Mouse (Mus musculus): Measurements from ENCODE around the gene Dagla. TPM values are rescaled to one million over a fixed set of nuclear protein-coding genes. Genes with fewer than 3 reads are reported as not detected.

Dagla gene
- polyA plus RNA-seq, 1 experiment from 2014 or later: 3.2 TPM

DNA sequence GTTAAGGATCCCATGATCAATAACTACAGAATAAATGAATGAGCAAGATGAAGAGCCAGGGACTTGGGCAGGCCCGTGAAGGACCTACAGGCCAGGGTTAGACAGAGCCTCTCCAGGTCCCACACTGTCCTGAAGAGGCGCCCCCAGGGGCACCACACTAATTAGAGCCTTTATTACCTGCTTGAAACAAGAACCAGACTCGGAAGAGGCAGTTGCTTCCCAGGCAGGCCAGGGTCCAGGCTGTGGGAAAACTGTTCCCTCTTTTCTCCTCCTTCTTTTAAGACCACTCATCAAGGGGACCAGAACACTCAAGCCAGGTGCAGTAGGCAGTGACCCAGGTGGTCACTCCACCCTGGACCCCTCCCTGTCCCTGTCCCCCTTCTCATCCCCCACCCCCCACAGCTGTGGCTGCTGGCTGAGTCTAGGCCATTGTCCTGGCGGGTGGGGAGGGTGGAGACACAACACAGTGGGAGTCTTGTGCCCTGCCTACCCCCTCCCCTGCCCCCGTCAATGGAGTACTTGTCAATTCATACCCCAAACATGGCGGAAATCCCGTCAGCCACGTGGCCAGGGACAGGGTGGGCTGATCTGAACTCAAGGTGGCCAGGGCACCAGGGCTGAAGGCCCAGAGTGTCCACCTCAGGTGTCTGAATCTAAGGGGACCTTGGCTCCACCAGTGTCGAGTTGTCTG lies 72.2 kb downstream of the Dagla start:
- Histone ChIP-seq H3K27ac (ENCODE audit: low read length) (no peak overlapping the region), H3K4me2 (replicated peaks; ENCODE audit: low read depth, low read length) (no peak overlapping the region), H3K9me3 (ENCODE audit: low read length) (no peaks in the 10 kb centered on the region), H3K9ac (replicated peaks; ENCODE audit: low read length) (no peak overlapping the region), H3K27me3 (ENCODE audit: insufficient read depth, low read length) (no peaks in the 10 kb centered on the region), H3K4me1 (ENCODE audit: insufficient read depth, low read length) (peaks cover 14% of the 10 kb centered on the region), H3K36me3 (ENCODE audit: insufficient read depth, low read length) (no peaks in the 10 kb centered on the region), H3K4me3 (ENCODE audit: low read length) (no peak overlapping the region)
- no peak for ATAC-seq (ENCODE audit: low FRiP score, low TSS enrichment)
- 55% methylated on average over 9 of the region's 9 CpGs for WGBS

GRCm38 (mm10) chr19:10231871-10232270 lies 72.8 kb downstream of the Dagla start:
- H3K27ac ChIP-seq (ENCODE audit: low read length): no peak overlapping the region

GRCm38 (mm10) chr19:10231016-10231415 lies 73.7 kb downstream of the Dagla start:
- WGBS: 4% methylated on average over 7 of the region's 7 CpGs
- no peak overlapping the region for H3K27ac ChIP-seq (ENCODE audit: low read length)

More at GRCm38 (mm10) chr19:10231871-10232270, 72.8 kb downstream of the Dagla start:
- Histone ChIP-seq H3K9ac (replicated peaks; ENCODE audit: low read length) (no peak overlapping the region), H3K4me3 (ENCODE audit: low read length) (no peak overlapping the region), H3K4me2 (replicated peaks; ENCODE audit: low read depth, low read length) (no peak overlapping the region), H3K36me3 (ENCODE audit: insufficient read depth, low read length) (no peaks in the 10 kb centered on the region), H3K4me1 (ENCODE audit: insufficient read depth, low read length) (peaks cover 14% of the 10 kb centered on the region), H3K27me3 (ENCODE audit: insufficient read depth, low read length) (no peaks in the 10 kb centered on the region), H3K9me3 (ENCODE audit: low read length) (no peaks in the 10 kb centered on the region)
- no peak for ATAC-seq (ENCODE audit: low FRiP score, low TSS enrichment)
- WGBS: 34% methylated on average over 5 of the region's 5 CpGs

GRCm38 (mm10) chr19:10225767-10226166 lies 78.9 kb downstream of the Dagla start:
- Histone ChIP-seq H3K27me3 (ENCODE audit: insufficient read depth, low read length) (no peaks in the 10 kb centered on the region), H3K9ac (replicated peaks; ENCODE audit: low read length) (no peak overlapping the region), H3K27ac (ENCODE audit: low read length) (no peak overlapping the region), H3K4me2 (replicated peaks; ENCODE audit: low read depth, low read length) (no peak overlapping the region), H3K9me3 (ENCODE audit: low read length) (no peaks in the 10 kb centered on the region), H3K4me3 (ENCODE audit: low read length) (no peak overlapping the region), H3K4me1 (ENCODE audit: insufficient read depth, low read length) (peaks cover 28% of the 10 kb centered on the region), H3K36me3 (ENCODE audit: insufficient read depth, low read length) (no peaks in the 10 kb centered on the region)
- ATAC-seq (ENCODE audit: low FRiP score, low TSS enrichment): no peak
- 47% methylated on average over 4 of the region's 4 CpGs for WGBS

More at GRCm38 (mm10) chr19:10231016-10231415, 73.7 kb downstream of the Dagla start:
- no peak; the same call in none of the 2 replicates for ATAC-seq (ENCODE audit: low FRiP score, low TSS enrichment)
- H3K4me2 ChIP-seq (replicated peaks; ENCODE audit: low read depth, low read length): no peak overlapping the region
- peaks cover 11% of the 10 kb centered on the region for H3K4me1 ChIP-seq (ENCODE audit: insufficient read depth, low read length)
- no peak overlapping the region for H3K4me3 ChIP-seq (ENCODE audit: low read length)
- H3K36me3 ChIP-seq (ENCODE audit: insufficient read depth, low read length): no peaks in the 10 kb centered on the region
- H3K9ac ChIP-seq (replicated peaks; ENCODE audit: low read length): no peak overlapping the region
- no peaks in the 10 kb centered on the region for H3K9me3 ChIP-seq (ENCODE audit: low read length)
- H3K27me3 ChIP-seq (ENCODE audit: insufficient read depth, low read length): no peaks in the 10 kb centered on the region

DNA sequence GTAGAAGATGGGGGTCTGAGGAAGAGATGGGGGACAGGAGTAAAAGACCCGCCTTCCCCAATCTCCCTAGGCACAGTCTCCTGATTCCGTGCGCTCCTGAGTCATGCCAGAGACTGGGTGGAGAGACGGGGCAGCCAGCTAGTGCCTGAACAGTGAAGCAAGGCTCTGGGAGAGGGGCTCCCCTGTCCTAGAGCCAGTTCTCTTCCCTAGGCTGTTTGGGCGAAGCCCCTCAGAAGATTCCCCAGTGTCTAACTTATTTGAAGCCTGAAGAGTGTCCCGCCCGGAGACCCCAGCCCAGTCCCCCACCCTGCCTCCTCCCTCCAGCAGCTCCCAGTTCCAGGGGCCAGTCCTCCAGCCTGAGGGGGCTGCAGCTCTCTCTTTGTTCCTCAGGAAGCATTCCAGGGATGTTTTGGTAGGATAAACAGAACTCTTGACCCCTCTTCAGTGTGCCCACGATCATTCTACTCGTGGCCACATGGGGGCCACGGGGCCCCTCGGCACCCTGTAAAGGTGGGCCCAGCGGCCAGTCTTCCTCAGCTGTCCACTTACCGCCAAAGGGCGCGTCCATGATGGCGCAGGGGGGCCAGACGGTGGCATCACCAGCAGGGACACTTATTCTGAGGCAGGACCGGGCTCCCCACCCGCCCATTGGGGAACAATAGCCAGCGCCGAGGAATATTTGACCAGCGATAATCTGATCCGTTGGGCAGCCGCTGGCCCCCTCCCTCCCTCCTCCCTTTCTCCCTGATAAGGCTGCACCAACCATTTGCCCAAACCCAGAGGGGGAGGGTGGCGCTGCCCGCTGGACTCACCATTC lies 79.8 kb downstream of the Dagla start:
- H3K9ac ChIP-seq (replicated peaks; ENCODE audit: low read length): peak overlapping the region; percentile 46
- H3K4me2 ChIP-seq (replicated peaks; ENCODE audit: low read depth, low read length): peak overlapping the region; percentile 38
- H3K4me1 ChIP-seq (ENCODE audit: insufficient read depth, low read length): peaks cover 28% of the 10 kb centered on the region
- no peaks in the 10 kb centered on the region for H3K27me3 ChIP-seq (ENCODE audit: insufficient read depth, low read length)
- 21% methylated on average over 26 of the region's 26 CpGs for WGBS
- 0 out of 2 replicates have a peak overlapping the region, but pooled peaks have one; percentile 8 for H3K4me3 ChIP-seq (ENCODE audit: low read length)
- H3K9me3 ChIP-seq (ENCODE audit: low read length): no peaks in the 10 kb centered on the region
- H3K27ac ChIP-seq (ENCODE audit: low read length): peak overlapping the region; percentile 45; the same call in 1 of the 2 replicates
- ATAC-seq (ENCODE audit: low FRiP score, low TSS enrichment): peak; percentile 43
- H3K36me3 ChIP-seq (ENCODE audit: insufficient read depth, low read length): no peaks in the 10 kb centered on the region

DNA sequence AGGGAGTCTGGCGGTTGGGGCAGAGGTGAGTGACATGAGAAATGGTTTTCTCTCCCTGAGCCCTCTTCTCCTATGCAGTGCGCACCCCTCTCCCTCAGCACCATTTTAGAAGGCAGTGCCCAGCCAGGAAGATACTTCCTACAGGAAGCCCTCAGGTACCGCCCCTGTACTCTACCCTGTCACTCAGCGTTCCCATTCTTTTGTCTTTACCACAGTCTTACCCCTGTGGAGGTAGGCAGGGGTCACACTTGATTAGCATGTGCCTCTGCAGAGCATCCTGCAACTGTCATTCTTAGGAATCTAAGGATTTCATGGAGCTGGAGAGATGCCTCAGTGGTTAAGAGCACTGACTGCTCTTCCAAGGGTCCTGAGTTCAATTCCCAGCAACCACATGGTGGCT lies 81.1 kb downstream of the Dagla start:
- no peaks in the 10 kb centered on the region for H3K27me3 ChIP-seq (ENCODE audit: insufficient read depth, low read length)
- no peak overlapping the region for H3K27ac ChIP-seq (ENCODE audit: low read length)
- no peak for ATAC-seq (ENCODE audit: low FRiP score, low TSS enrichment)
- H3K4me1 ChIP-seq (ENCODE audit: insufficient read depth, low read length): peaks cover 28% of the 10 kb centered on the region
- no peaks in the 10 kb centered on the region for H3K9me3 ChIP-seq (ENCODE audit: low read length)
- H3K9ac ChIP-seq (replicated peaks; ENCODE audit: low read length): no peak overlapping the region
- 80% methylated on average over 4 of the region's 4 CpGs for WGBS
- no peak overlapping the region for H3K4me2 ChIP-seq (replicated peaks; ENCODE audit: low read depth, low read length)
- no peaks in the 10 kb centered on the region for H3K36me3 ChIP-seq (ENCODE audit: insufficient read depth, low read length)
- no peak overlapping the region for H3K4me3 ChIP-seq (ENCODE audit: low read length)

GRCm38 (mm10) chr19:10222656-10223055 lies 82.0 kb downstream of the Dagla start:
- no peak for ATAC-seq (ENCODE audit: low FRiP score, low TSS enrichment)
- Histone ChIP-seq H3K27me3 (ENCODE audit: insufficient read depth, low read length) (no peaks in the 10 kb centered on the region), H3K9me3 (ENCODE audit: low read length) (no peaks in the 10 kb centered on the region), H3K27ac (ENCODE audit: low read length) (no peak overlapping the region), H3K4me2 (replicated peaks; ENCODE audit: low read depth, low read length) (no peak overlapping the region), H3K9ac (replicated peaks; ENCODE audit: low read length) (no peak overlapping the region), H3K36me3 (ENCODE audit: insufficient read depth, low read length) (no peaks in the 10 kb centered on the region), H3K4me1 (ENCODE audit: insufficient read depth, low read length) (peaks cover 28% of the 10 kb centered on the region), H3K4me3 (ENCODE audit: low read length) (no peak overlapping the region)
- WGBS: 25% methylated on average over 8 of the region's 8 CpGs

GRCm38 (mm10) chr19:10221585-10221984 lies 83.1 kb downstream of the Dagla start:
- ATAC-seq (ENCODE audit: low FRiP score, low TSS enrichment): peak; percentile 13; the same call in 1 of the 2 replicates
- Histone ChIP-seq H3K4me1 (ENCODE audit: insufficient read depth, low read length) (peaks cover 28% of the 10 kb centered on the region), H3K9ac (replicated peaks; ENCODE audit: low read length) (no peak overlapping the region), H3K27me3 (ENCODE audit: insufficient read depth, low read length) (no peaks in the 10 kb centered on the region), H3K4me2 (replicated peaks; ENCODE audit: low read depth, low read length) (no peak overlapping the region), H3K27ac (ENCODE audit: low read length) (no peak overlapping the region), H3K4me3 (ENCODE audit: low read length) (no peak overlapping the region), H3K36me3 (ENCODE audit: insufficient read depth, low read length) (no peaks in the 10 kb centered on the region), H3K9me3 (ENCODE audit: low read length) (no peaks in the 10 kb centered on the region)
- 28% methylated on average over 4 of the region's 4 CpGs for WGBS

DNA sequence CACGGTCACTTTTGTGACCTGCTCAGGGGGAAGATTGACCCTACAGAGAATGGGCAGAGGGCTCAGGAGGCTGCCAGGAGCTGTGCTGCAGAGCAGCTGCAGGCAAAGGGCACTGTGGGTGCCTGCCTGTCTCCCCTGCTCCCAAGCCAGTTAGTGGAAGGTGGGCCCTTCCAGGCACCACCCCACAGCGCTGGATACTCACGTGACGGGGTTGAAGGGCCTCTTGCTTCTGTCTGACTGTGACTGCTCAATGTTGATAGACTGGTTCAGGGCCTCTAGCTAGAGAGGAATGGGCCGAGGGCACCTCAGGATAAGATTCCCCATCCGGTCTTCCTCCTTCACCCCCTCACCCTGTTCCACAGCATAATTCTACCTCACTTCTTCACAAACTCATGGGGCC lies 85.1 kb downstream of the Dagla start:
- no peaks in the 10 kb centered on the region for H3K27me3 ChIP-seq (ENCODE audit: insufficient read depth, low read length)
- H3K9ac ChIP-seq (replicated peaks; ENCODE audit: low read length): no peak overlapping the region
- H3K27ac ChIP-seq (ENCODE audit: low read length): no peak overlapping the region
- no peaks in the 10 kb centered on the region for H3K9me3 ChIP-seq (ENCODE audit: low read length)
- H3K36me3 ChIP-seq (ENCODE audit: insufficient read depth, low read length): no peaks in the 10 kb centered on the region
- no peak overlapping the region for H3K4me3 ChIP-seq (ENCODE audit: low read length)
- ATAC-seq (ENCODE audit: low FRiP score, low TSS enrichment): no peak
- H3K4me1 ChIP-seq (ENCODE audit: insufficient read depth, low read length): peaks cover 17% of the 10 kb centered on the region
- 65% methylated on average over 6 of the region's 6 CpGs for WGBS
- H3K4me2 ChIP-seq (replicated peaks; ENCODE audit: low read depth, low read length): no peak overlapping the region

GRCm38 (mm10) chr19:10219108-10219507 lies 85.6 kb downstream of the Dagla start:
- H3K9ac ChIP-seq (replicated peaks; ENCODE audit: low read length): no peak overlapping the region
- no peak overlapping the region for H3K27ac ChIP-seq (ENCODE audit: low read length)
- no peak overlapping the region for H3K4me3 ChIP-seq (ENCODE audit: low read length)
- H3K4me2 ChIP-seq (replicated peaks; ENCODE audit: low read depth, low read length): no peak overlapping the region
- no peaks in the 10 kb centered on the region for H3K36me3 ChIP-seq (ENCODE audit: insufficient read depth, low read length)
- WGBS: 42% methylated on average over 3 of the region's 3 CpGs
- H3K27me3 ChIP-seq (ENCODE audit: insufficient read depth, low read length): no peaks in the 10 kb centered on the region
- H3K4me1 ChIP-seq (ENCODE audit: insufficient read depth, low read length): peaks cover 13% of the 10 kb centered on the region
- no peak for ATAC-seq (ENCODE audit: low FRiP score, low TSS enrichment)
- H3K9me3 ChIP-seq (ENCODE audit: low read length): no peaks in the 10 kb centered on the region
